Mouse (Mus musculus): ENCODE data around the gene Gng12.
"Not testable (repeated sequence)": the region's sequence is repeated elsewhere in the genome, so short reads cannot be mapped to it uniquely, and the experiment has no call there.

The Gng12 gene

GRCm38 (mm10) chr6:66992232-66992631 lies 96.0 kb downstream of the Gng12 start:
- DNase-seq (ENCODE audit: extremely low spot score): no peak

- DNase-seq (ENCODE audit: extremely low spot score): no peak
Measured at GRCm38 (mm10) chr6:66992786-66993185, 96.6 kb downstream of the Gng12 start.

- DNase-seq (ENCODE audit: extremely low spot score): no peak
Measured at GRCm38 (mm10) chr6:66994981-66995380, 98.8 kb downstream of the Gng12 start.

GRCm38 (mm10) chr6:66995825-66996224 lies 99.6 kb downstream of the Gng12 start:
- no peak for DNase-seq (ENCODE audit: extremely low spot score)

- DNase-seq (ENCODE audit: extremely low spot score): no peak
Measured at GRCm38 (mm10) chr6:66996257-66996656, 100.1 kb downstream of the Gng12 start.

GRCm38 (mm10) chr6:66998645-66999044 lies 102.4 kb downstream of the Gng12 start:
- DNase-seq (ENCODE audit: extremely low spot score): no peak

GRCm38 (mm10) chr6:66999800-67000199 lies 103.6 kb downstream of the Gng12 start:
- no peak for DNase-seq (ENCODE audit: extremely low spot score)

GRCm38 (mm10) chr6:67009888-67010287 lies 113.7 kb downstream of the Gng12 start:
- DNase-seq (ENCODE audit: extremely low spot score): no peak

GRCm38 (mm10) chr6:67010370-67011216 lies 114.4 kb downstream of the Gng12 start:
- no peak for DNase-seq (ENCODE audit: extremely low spot score)

- no peak for DNase-seq (ENCODE audit: extremely low spot score)
Measured at GRCm38 (mm10) chr6:67011217-67011518, 115.0 kb downstream of the Gng12 start.

GRCm38 (mm10) chr6:67013293-67013948 lies 117.2 kb downstream of the Gng12 start:
- no peak for DNase-seq (ENCODE audit: extremely low spot score)

GRCm38 (mm10) chr6:67013949-67014678 lies 117.9 kb downstream of the Gng12 start:
- DNase-seq (ENCODE audit: extremely low spot score): no peak

- no peak for DNase-seq (ENCODE audit: extremely low spot score)
Measured at GRCm38 (mm10) chr6:67014679-67015075, 118.5 kb downstream of the Gng12 start.

- DNase-seq (ENCODE audit: extremely low spot score): no peak
Measured at GRCm38 (mm10) chr6:67015739-67016519, 119.7 kb downstream of the Gng12 start.

GRCm38 (mm10) chr6:67016520-67017111 lies 120.4 kb downstream of the Gng12 start:
- DNase-seq (ENCODE audit: extremely low spot score): no peak

GRCm38 (mm10) chr6:67018365-67018764 lies 122.2 kb downstream of the Gng12 start:
- no peak for DNase-seq (ENCODE audit: extremely low spot score)

- DNase-seq (ENCODE audit: extremely low spot score): not testable (repeated sequence)
Measured at GRCm38 (mm10) chr6:67019001-67019400, 122.8 kb downstream of the Gng12 start.

GRCm38 (mm10) chr6:67021308-67021707 lies 125.1 kb downstream of the Gng12 start:
- no peak for DNase-seq (ENCODE audit: extremely low spot score)

- no peak for DNase-seq (ENCODE audit: extremely low spot score)
Measured at GRCm38 (mm10) chr6:67023729-67024128, 127.5 kb downstream of the Gng12 start.

- no peak for DNase-seq (ENCODE audit: extremely low spot score)
Measured at GRCm38 (mm10) chr6:67026661-67027060, 130.5 kb downstream of the Gng12 start.

GRCm38 (mm10) chr6:67027438-67028142 lies 131.4 kb downstream of the Gng12 start:
- DNase-seq (ENCODE audit: extremely low spot score): no peak
